Mouse (Mus musculus) liver, postnatal 0 days (tissue): ENCODE data around the gene Kif26a.

ENCODE experiments used
- CTCF ChIP-seq: sonication (generic); IDR thresholded peaks from 2 replicates; pipeline ENCODE4 v1.5.1; 2016; ENCODE audit warnings: antibody characterized with exemption, low read depth
- EP300 ChIP-seq: IDR thresholded peaks from 2 replicates; pipeline ENCODE4 v1.6.1; 2016; ENCODE audit warnings: antibody characterized with exemption, low read depth, mild to moderate bottlenecking

DNA sequence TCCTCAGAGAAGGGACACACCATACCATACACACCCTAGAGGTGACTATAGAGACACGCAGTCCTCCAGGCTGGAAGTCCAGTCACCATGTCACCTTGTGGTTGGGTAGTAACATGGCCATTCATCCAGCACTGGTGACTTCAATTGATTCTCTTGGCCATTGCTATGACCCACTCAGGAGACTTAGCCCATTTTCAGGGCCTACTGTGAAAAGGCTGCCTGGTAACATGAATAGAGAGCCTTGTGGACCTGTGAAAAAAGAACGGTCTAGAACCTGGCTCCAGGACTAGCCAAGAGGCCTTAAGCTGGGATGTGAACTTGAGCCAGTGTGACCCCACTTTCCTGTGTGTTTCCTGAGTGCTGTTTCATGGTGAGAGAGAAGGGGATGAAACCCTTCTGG lies 80.6 kb downstream of the Kif26a start:
- TF ChIP-seq CTCF = no peak
- no peak for TF ChIP-seq EP300
